Mouse (Mus musculus) lung, adult 2 months (tissue): ENCODE measurements at regions not wholly inside any gene's neighbourhood (a gene's known extent, or its start where the extent isn't known, plus 50 kb on each side); places are given as distances from the start of the nearest gene placed in this dataset.
A peak's percentile ranks its signal among the peaks of the same experiment; 100 is the strongest.

Experiments used
- DNase-seq: peaks from one replicate; pipeline ENCODE4 v3.0.0; 2022
- H3K4me1 ChIP-seq: fragments of 200-500 bp; 2 replicates; pipeline ENCODE4 v1.6.1; 2011; ENCODE audit warnings: low read length; ENCODE audit not compliant: control insufficient read depth, insufficient read depth
- H3K4me3 ChIP-seq: fragments of 200-500 bp; replicated peaks from 2 replicates; pipeline ENCODE3; 2011; ENCODE audit warnings: low read depth, mild to moderate bottlenecking, control low read depth, low read length; ENCODE audit errors: extremely low read depth
- CTCF ChIP-seq: fragments of 200-500 bp; IDR thresholded peaks from 2 replicates; pipeline ENCODE4 v1.5.1; 2011; ENCODE audit warnings: mild to moderate bottlenecking, low read length, control low read depth; ENCODE audit not compliant: insufficient read depth
- POLR2A ChIP-seq: fragments of 200-500 bp; IDR thresholded peaks from 2 replicates; pipeline ENCODE4 v1.6.1; 2011; ENCODE audit warnings: low read depth, mild to moderate bottlenecking, control low read depth, low read length, borderline replicate concordance; ENCODE audit errors: extremely low read depth
- WGBS: fragments of 180-500 bp; shearing (Covaris S2); methylation state at CpG from one replicate; pipeline ENCODE4 v1.1.7; 2018; 5-methylcytosine and 5-hydroxymethylcytosine counted together

DNA sequence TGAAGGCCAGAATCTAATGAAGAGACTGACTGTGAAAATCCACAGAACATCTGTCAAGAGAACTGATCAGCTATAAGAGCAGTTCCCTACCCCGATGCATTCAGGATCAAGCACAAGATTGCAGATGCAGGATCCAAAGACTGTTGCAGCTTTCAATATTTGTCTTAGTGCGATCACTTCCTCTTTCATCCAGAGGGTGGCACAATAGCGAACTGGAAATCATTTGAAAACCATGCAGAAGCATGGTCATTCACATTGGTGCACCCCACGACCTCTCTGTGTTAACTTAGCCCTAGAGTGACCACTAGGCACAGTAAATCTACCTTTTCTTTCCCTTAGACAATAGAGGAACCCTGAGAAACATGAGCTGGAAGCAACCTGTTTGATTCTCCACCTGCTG is 55.8 kb upstream of the Pak3 start:
- no peak for DNase-seq
- TF ChIP-seq POLR2A: no peak
- no peak for TF ChIP-seq CTCF
- WGBS: 39% methylated on average over 4 of the region's 4 CpGs
- Histone ChIP-seq H3K4me3 (no peak overlapping the region), H3K4me1 (no peaks in the 10 kb centered on the region)

DNA sequence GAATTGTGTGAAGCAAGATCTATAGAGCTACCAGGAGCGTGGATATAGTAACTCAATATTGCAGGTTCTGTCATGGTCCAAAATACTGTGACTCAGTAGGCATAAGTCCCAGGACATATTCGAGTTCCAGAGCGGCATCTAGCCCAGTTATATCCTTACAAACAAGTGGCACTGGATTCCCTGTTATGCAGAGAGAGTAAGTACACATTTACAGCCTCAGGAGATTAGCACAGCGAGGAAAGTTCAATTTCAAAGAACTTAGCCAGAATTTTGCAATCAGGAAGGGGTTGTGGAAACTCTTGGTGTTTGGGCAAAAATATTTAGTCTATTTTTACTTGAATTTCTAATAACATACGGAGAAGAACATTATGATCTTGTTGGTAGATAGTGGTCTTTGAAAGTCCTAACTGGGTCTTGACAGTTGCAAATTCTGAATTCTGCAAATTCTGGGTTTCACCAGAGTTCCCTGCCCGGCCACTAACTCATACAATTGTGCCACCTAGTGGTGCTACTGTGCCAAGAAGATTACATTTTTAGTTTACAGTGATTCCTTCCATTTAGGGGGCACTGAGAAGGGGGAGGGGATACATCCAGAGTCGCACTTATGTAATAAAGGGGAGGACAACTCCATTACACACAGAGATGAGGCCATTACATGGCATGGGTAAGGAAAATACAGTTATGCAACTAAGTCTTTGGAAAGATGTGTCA is 54.7 kb upstream of the Chrdl1 start:
- DNase-seq: no peak

DNA sequence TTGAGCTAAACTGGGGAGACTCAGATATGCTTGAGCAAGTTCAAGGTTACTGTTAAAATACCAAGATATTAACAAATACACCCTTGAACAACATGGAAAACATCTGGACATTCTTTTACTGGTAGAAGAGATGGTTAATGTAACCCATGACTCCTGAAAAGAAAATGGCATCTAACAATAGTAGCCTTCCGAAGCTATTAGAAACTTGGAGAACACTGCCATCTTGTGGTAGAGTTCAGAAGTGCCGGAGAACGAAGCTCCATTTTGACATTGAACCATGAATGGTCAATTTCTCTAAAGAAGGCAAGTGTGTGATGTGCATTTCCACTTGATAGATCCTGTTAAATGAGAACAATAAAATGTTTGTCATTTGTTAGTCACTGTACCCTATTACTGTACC is 50.5 kb upstream of the Chrdl1 start:
- 0 out of 2 replicates have a peak, but pooled peaks have one; percentile 2 for TF ChIP-seq CTCF
- TF ChIP-seq POLR2A: no peak
- H3K4me1 ChIP-seq: no peaks in the 10 kb centered on the region
- WGBS: 12% methylated on average over 3 of the region's 3 CpGs
- no peak overlapping the region for H3K4me3 ChIP-seq
- DNase-seq: peak; percentile 7

More for the DNA sequence above, 54.7 kb upstream of the Chrdl1 start:
- Histone ChIP-seq H3K4me3 (no peak overlapping the region), H3K4me1 (no peaks in the 10 kb centered on the region)
- TF ChIP-seq CTCF (no peak), POLR2A (no peak)
- 47% methylated on average over 7 of the region's 7 CpGs for WGBS
